Mouse (Mus musculus): ENCODE measurements around the gene Fbf1. TPM values are rescaled to one million over a fixed set of nuclear protein-coding genes. Genes with fewer than 3 reads are reported as not detected.

Fbf1 gene
- polyA plus RNA-seq, 1 experiment from 2014 or later, result 27.7 TPM

DNA sequence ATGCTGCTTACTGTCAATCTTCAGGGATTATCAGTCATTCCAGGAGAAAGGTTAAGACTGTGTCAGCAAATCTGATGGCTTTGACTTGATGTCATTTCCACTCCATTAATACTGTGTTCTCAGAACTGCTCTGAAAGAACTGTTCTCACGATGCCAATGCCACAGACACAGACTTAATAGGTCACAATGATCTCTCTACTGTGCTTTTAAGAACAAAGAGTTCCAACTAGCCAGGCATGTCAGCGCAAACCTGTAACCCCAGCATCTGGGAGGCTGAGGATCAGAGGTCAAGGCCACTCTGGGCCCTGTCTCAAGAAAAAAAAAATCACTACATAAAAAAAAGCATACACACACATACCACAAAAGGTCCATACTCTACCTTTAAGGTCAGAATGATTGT, 4.0 kb upstream of the Fbf1 start:
- Histone ChIP-seq H3K36me3 (ENCODE audit: control insufficient read depth, insufficient read depth, low read length) (peaks cover 57% of the 10 kb centered on the region), H3K27me3 (replicated peaks; ENCODE audit: control insufficient read depth, insufficient read depth, low read length) (no peaks in the 10 kb centered on the region), H3K4me2 (ENCODE audit: low read depth, low read length) (no peak overlapping the region), H3K4me3 (ENCODE audit: low read depth, low read length) (no peak overlapping the region), H3K9me3 (ENCODE audit: control insufficient read depth, low read length) (no peaks in the 10 kb centered on the region), H3K27ac (replicated peaks; ENCODE audit: low read depth, low read length) (no peak overlapping the region), H3K4me1 (ENCODE audit: control insufficient read depth, insufficient read depth, low read length) (0 out of 2 replicates have a peak, but pooled peaks cover 2% of the 10 kb centered on the region), H3K9ac (ENCODE audit: low read depth, low read length) (no peak overlapping the region)
- 87% methylated on average over 2 of the region's 2 CpGs for WGBS
- DNase-seq (ENCODE audit: low spot score) (no peak), ATAC-seq (ENCODE audit: low read depth) (no peak)

DNA sequence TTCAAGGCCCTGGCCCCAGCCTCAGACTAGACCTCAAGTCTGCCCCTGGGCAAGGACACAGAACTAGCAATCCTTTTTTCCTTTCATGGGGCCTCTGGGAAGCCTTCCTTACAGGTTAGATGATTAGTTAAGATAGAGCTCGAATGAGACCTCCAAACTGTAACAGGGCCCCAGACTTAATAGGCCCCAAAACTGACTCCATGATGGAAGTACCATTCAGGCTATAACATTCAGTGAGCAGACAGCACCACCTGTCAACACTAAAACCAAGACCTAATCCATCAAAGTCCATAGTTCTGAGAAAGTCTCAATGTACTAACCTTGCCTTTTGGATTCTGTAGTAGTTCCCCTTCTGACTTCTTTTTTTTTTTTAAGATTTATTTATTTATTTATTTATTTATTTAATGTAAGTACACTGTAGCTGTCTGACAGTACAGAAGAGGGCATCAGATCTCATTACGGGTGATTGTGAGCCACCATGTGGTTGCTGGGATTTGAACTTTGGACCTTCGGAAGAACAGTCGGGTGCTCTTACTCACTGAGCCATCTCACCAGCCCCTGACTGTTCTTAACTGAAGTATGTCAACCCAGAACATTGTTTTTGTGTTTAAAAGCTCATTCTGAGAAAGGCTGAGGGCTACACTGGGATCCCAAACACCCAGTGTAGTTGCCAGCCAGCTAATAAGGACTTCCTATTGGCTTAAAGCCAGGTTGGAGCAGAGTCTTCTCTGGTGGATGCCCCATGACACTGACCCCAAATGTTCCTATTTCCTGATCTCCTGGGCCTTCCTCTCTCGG, 2.2 kb upstream of the Fbf1 start:
- H3K27ac ChIP-seq (replicated peaks; ENCODE audit: low read depth, low read length), result no peak overlapping the region
- no peak overlapping the region for H3K9ac ChIP-seq (ENCODE audit: low read depth, low read length)
- no peak overlapping the region for H3K4me3 ChIP-seq (ENCODE audit: low read depth, low read length)
- no peaks in the 10 kb centered on the region for H3K27me3 ChIP-seq (replicated peaks; ENCODE audit: control insufficient read depth, insufficient read depth, low read length)
- DNase-seq (ENCODE audit: low spot score) (no peak), ATAC-seq (ENCODE audit: low read depth) (no peak)
- H3K36me3 ChIP-seq (ENCODE audit: control insufficient read depth, insufficient read depth, low read length), result peaks cover 53% of the 10 kb centered on the region
- WGBS, result 79% methylated on average over 5 of the region's 5 CpGs
- H3K4me1 ChIP-seq (ENCODE audit: control insufficient read depth, insufficient read depth, low read length), result peaks cover 11% of the 10 kb centered on the region; the same call in 1 of the 2 replicates
- H3K4me2 ChIP-seq (ENCODE audit: low read depth, low read length), result no peak overlapping the region
- H3K9me3 ChIP-seq (ENCODE audit: control insufficient read depth, low read length), result no peaks in the 10 kb centered on the region

- no peak overlapping the region for H3K27ac ChIP-seq (replicated peaks; ENCODE audit: low read depth, low read length)
- 78% methylated on average over 3 of the region's 3 CpGs for WGBS
- peaks cover 11% of the 10 kb centered on the region; the same call in 1 of the 2 replicates for H3K4me1 ChIP-seq (ENCODE audit: control insufficient read depth, insufficient read depth, low read length)
- no peaks in the 10 kb centered on the region for H3K27me3 ChIP-seq (replicated peaks; ENCODE audit: control insufficient read depth, insufficient read depth, low read length)
- DNase-seq (ENCODE audit: low spot score), result no peak
- ATAC-seq (ENCODE audit: low read depth), result no peak
- peaks cover 53% of the 10 kb centered on the region for H3K36me3 ChIP-seq (ENCODE audit: control insufficient read depth, insufficient read depth, low read length)
- no peak overlapping the region for H3K4me3 ChIP-seq (ENCODE audit: low read depth, low read length)
- H3K9me3 ChIP-seq (ENCODE audit: control insufficient read depth, low read length), result no peaks in the 10 kb centered on the region
- H3K4me2 ChIP-seq (ENCODE audit: low read depth, low read length), result no peak overlapping the region
- H3K9ac ChIP-seq (ENCODE audit: low read depth, low read length), result no peak overlapping the region
Measured at GRCm38 (mm10) chr11:116169214-116169613, 1.2 kb upstream of the Fbf1 start.

DNA sequence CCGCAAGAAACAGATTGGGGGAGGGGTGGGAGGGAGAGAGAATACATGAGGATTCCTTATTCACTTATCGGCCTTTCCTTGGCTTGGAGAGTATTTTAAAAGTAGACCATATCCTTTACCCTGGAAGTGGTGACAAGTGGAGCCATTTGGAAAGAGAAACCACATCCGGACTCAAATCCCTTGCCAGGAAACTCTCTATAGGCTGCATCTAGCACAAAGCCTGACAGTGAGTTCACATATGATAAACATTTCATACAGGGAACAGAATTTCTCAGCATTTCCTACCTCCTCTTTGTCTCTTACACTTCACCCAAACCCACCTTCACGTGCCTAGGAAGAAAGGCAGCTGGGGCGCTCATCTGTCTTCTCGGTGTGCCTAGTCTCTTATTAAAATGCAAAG, 734 bp downstream of the Fbf1 start:
- peak overlapping the region; percentile 79 for H3K4me3 ChIP-seq (ENCODE audit: low read depth, low read length)
- ATAC-seq (ENCODE audit: low read depth) (no peak), DNase-seq (ENCODE audit: low spot score) (peak; percentile 84)
- H3K4me1 ChIP-seq (ENCODE audit: control insufficient read depth, insufficient read depth, low read length), result peaks cover 11% of the 10 kb centered on the region; the same call in 1 of the 2 replicates
- H3K9ac ChIP-seq (ENCODE audit: low read depth, low read length), result peak overlapping the region; percentile 86
- H3K27ac ChIP-seq (replicated peaks; ENCODE audit: low read depth, low read length), result peak overlapping the region; percentile 95
- H3K4me2 ChIP-seq (ENCODE audit: low read depth, low read length), result peak overlapping the region; percentile 81
- no peaks in the 10 kb centered on the region for H3K27me3 ChIP-seq (replicated peaks; ENCODE audit: control insufficient read depth, insufficient read depth, low read length)
- H3K36me3 ChIP-seq (ENCODE audit: control insufficient read depth, insufficient read depth, low read length), result peaks cover 41% of the 10 kb centered on the region
- no peaks in the 10 kb centered on the region for H3K9me3 ChIP-seq (ENCODE audit: control insufficient read depth, low read length)
- 5% methylated on average over 6 of the region's 6 CpGs for WGBS

DNA sequence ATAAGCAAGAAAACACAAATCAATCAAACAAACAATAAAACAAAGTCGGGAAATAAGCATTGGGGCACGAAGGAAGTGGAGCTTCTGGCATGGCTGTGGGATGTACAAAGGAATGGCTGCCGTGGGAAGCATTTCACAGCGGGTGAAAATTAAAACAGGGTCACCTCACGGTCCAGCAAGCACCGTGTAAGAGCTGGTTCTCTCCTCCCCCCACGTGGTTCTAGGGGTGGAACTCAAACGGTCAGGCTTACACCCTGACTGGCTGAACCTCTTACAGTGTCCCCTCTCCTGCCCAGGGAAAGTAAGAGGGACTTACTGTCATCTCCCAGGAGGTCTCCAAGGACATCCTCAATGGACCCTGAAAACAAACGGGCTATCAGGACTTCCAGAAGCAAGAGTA, 5.0 kb downstream of the Fbf1 start:
- DNase-seq (ENCODE audit: low spot score) (no peak), ATAC-seq (ENCODE audit: low read depth) (no peak)
- Histone ChIP-seq H3K4me2 (ENCODE audit: low read depth, low read length) (no peak overlapping the region), H3K36me3 (ENCODE audit: control insufficient read depth, insufficient read depth, low read length) (peaks cover 62% of the 10 kb centered on the region), H3K4me1 (ENCODE audit: control insufficient read depth, insufficient read depth, low read length) (peaks cover 11% of the 10 kb centered on the region; the same call in 1 of the 2 replicates), H3K9ac (ENCODE audit: low read depth, low read length) (no peak overlapping the region), H3K9me3 (ENCODE audit: control insufficient read depth, low read length) (no peaks in the 10 kb centered on the region), H3K4me3 (ENCODE audit: low read depth, low read length) (no peak overlapping the region), H3K27me3 (replicated peaks; ENCODE audit: control insufficient read depth, insufficient read depth, low read length) (no peaks in the 10 kb centered on the region), H3K27ac (replicated peaks; ENCODE audit: low read depth, low read length) (no peak overlapping the region)
- 54% methylated on average over 9 of the region's 9 CpGs for WGBS

GRCm38 (mm10) chr11:116162146-116162545, 5.8 kb downstream of the Fbf1 start:
- WGBS, result 78% methylated on average over 10 of the region's 10 CpGs
- no peak overlapping the region for H3K9ac ChIP-seq (ENCODE audit: low read depth, low read length)
- no peaks in the 10 kb centered on the region for H3K27me3 ChIP-seq (replicated peaks; ENCODE audit: control insufficient read depth, insufficient read depth, low read length)
- H3K4me3 ChIP-seq (ENCODE audit: low read depth, low read length), result no peak overlapping the region
- H3K4me1 ChIP-seq (ENCODE audit: control insufficient read depth, insufficient read depth, low read length), result peaks cover 11% of the 10 kb centered on the region; the same call in 1 of the 2 replicates
- no peak overlapping the region for H3K4me2 ChIP-seq (ENCODE audit: low read depth, low read length)
- 0 out of 2 replicates have a peak overlapping the region, but pooled peaks have one; percentile 15 for H3K27ac ChIP-seq (replicated peaks; ENCODE audit: low read depth, low read length)
- 0 out of 2 replicates have a peak, but pooled peaks have one; percentile 20 for ATAC-seq (ENCODE audit: low read depth)
- H3K9me3 ChIP-seq (ENCODE audit: control insufficient read depth, low read length), result no peaks in the 10 kb centered on the region
- DNase-seq (ENCODE audit: low spot score), result peak; percentile 51
- H3K36me3 ChIP-seq (ENCODE audit: control insufficient read depth, insufficient read depth, low read length), result peaks cover 70% of the 10 kb centered on the region

DNA sequence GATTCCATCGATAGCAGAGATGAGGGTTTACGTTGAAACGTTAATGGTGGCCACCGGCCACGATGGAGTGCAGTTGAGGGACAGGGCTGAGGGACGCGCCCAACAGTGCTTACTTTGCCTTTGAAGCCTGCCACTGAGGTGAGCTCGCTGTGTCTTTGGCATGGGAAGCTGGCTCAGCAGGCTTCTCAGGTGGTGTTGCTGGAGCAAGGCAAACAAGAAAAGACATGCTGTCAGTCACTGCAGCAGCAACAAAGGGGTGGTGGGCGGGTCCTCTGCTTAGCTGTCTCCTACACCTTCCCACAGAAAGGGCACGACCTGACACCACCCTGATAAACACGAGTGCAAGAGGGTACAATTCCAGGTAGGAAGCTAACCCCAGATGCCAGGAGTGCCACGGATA, 6.7 kb downstream of the Fbf1 start:
- Histone ChIP-seq H3K9ac (ENCODE audit: low read depth, low read length) (no peak overlapping the region), H3K4me2 (ENCODE audit: low read depth, low read length) (no peak overlapping the region), H3K27ac (replicated peaks; ENCODE audit: low read depth, low read length) (peak overlapping the region; percentile 48), H3K4me1 (ENCODE audit: control insufficient read depth, insufficient read depth, low read length) (peaks cover 2% of the 10 kb centered on the region; the same call in 1 of the 2 replicates), H3K4me3 (ENCODE audit: low read depth, low read length) (no peak overlapping the region), H3K9me3 (ENCODE audit: control insufficient read depth, low read length) (no peaks in the 10 kb centered on the region), H3K36me3 (ENCODE audit: control insufficient read depth, insufficient read depth, low read length) (peaks cover 79% of the 10 kb centered on the region), H3K27me3 (replicated peaks; ENCODE audit: control insufficient read depth, insufficient read depth, low read length) (no peaks in the 10 kb centered on the region)
- peak; percentile 78 for DNase-seq (ENCODE audit: low spot score)
- WGBS, result 65% methylated on average over 12 of the region's 12 CpGs
- peak; percentile 79 for ATAC-seq (ENCODE audit: low read depth)

GRCm38 (mm10) chr11:116150960-116151359, 17.0 kb downstream of the Fbf1 start:
- ATAC-seq (ENCODE audit: low read depth) (no peak), DNase-seq (ENCODE audit: low spot score) (no peak)
- Histone ChIP-seq H3K27me3 (replicated peaks; ENCODE audit: control insufficient read depth, insufficient read depth, low read length) (no peaks in the 10 kb centered on the region), H3K4me1 (ENCODE audit: control insufficient read depth, insufficient read depth, low read length) (no peaks in the 10 kb centered on the region), H3K36me3 (ENCODE audit: control insufficient read depth, insufficient read depth, low read length) (peaks cover 99% of the 10 kb centered on the region), H3K9ac (ENCODE audit: low read depth, low read length) (no peak overlapping the region), H3K4me2 (ENCODE audit: low read depth, low read length) (no peak overlapping the region), H3K27ac (replicated peaks; ENCODE audit: low read depth, low read length) (no peak overlapping the region), H3K4me3 (ENCODE audit: low read depth, low read length) (no peak overlapping the region), H3K9me3 (ENCODE audit: control insufficient read depth, low read length) (no peaks in the 10 kb centered on the region)
- WGBS, result 92% methylated on average over 2 of the region's 2 CpGs

DNA sequence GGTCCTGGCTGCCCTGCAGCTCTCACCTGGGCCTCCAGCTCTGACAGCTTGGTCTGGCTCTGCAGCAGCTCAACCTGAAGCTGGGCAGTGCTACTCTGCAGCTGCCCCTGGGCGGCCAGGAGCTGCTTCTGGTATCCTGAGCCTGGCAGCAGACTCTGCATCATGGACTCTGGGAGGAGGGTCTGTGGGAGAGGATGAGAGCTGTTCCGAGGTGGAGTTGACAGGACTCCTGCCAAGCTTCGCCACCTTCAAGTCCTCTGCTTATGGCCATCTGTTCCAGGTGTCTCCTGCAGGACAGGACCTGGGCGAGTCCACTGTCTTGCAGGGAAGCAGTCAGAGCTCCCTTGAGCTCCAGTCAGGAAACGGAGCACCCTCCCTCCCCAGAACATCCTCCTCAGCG, 18.6 kb downstream of the Fbf1 start:
- Histone ChIP-seq H3K9ac (ENCODE audit: low read depth, low read length) (no peak overlapping the region), H3K9me3 (ENCODE audit: control insufficient read depth, low read length) (no peaks in the 10 kb centered on the region), H3K4me3 (ENCODE audit: low read depth, low read length) (no peak overlapping the region), H3K27me3 (replicated peaks; ENCODE audit: control insufficient read depth, insufficient read depth, low read length) (no peaks in the 10 kb centered on the region), H3K36me3 (ENCODE audit: control insufficient read depth, insufficient read depth, low read length) (peaks cover 99% of the 10 kb centered on the region), H3K4me2 (ENCODE audit: low read depth, low read length) (no peak overlapping the region), H3K4me1 (ENCODE audit: control insufficient read depth, insufficient read depth, low read length) (no peaks in the 10 kb centered on the region), H3K27ac (replicated peaks; ENCODE audit: low read depth, low read length) (no peak overlapping the region)
- DNase-seq (ENCODE audit: low spot score) (no peak), ATAC-seq (ENCODE audit: low read depth) (no peak)
- 80% methylated on average over 6 of the region's 6 CpGs for WGBS

Measured in embryonic facial prominence, embryonic 14.5 days (tissue).